Mouse (Mus musculus) lung, adult 2 months (tissue): ENCODE measurements around the gene Nacc2. TPM values are rescaled to one million over a fixed set of nuclear protein-coding genes. Genes with fewer than 3 reads are reported as not detected.

Experiments
- DNase-seq: peaks from one replicate; pipeline ENCODE4 v3.0.0; 2022
- H3K4me1 ChIP-seq: fragments of 200-500 bp; 2 replicates; pipeline ENCODE4 v1.6.1; 2011; ENCODE audit warnings: low read length; ENCODE audit not compliant: control insufficient read depth, insufficient read depth
- H3K4me3 ChIP-seq: fragments of 200-500 bp; replicated peaks from 2 replicates; pipeline ENCODE3; 2011; ENCODE audit warnings: low read depth, mild to moderate bottlenecking, control low read depth, low read length; ENCODE audit errors: extremely low read depth
- CTCF ChIP-seq: fragments of 200-500 bp; IDR thresholded peaks from 2 replicates; pipeline ENCODE4 v1.5.1; 2011; ENCODE audit warnings: mild to moderate bottlenecking, low read length, control low read depth; ENCODE audit not compliant: insufficient read depth
- POLR2A ChIP-seq: fragments of 200-500 bp; IDR thresholded peaks from 2 replicates; pipeline ENCODE4 v1.6.1; 2011; ENCODE audit warnings: low read depth, mild to moderate bottlenecking, control low read depth, low read length, borderline replicate concordance; ENCODE audit errors: extremely low read depth
- WGBS: fragments of 180-500 bp; shearing (Covaris S2); methylation state at CpG from one replicate; pipeline ENCODE4 v1.1.7; 2018; 5-methylcytosine and 5-hydroxymethylcytosine counted together
- polyA plus RNA-seq: library from polyadenylated mRNA; depleted of rRNA; stranded (reverse); fragments of >200 nt; gene quantifications from 2 replicates; pipeline ENCODE4 v1.2.3, GENCODE M21; 2012

The Nacc2 gene
- polyA plus RNA-seq, 1 experiment: 26.3 TPM

DNA sequence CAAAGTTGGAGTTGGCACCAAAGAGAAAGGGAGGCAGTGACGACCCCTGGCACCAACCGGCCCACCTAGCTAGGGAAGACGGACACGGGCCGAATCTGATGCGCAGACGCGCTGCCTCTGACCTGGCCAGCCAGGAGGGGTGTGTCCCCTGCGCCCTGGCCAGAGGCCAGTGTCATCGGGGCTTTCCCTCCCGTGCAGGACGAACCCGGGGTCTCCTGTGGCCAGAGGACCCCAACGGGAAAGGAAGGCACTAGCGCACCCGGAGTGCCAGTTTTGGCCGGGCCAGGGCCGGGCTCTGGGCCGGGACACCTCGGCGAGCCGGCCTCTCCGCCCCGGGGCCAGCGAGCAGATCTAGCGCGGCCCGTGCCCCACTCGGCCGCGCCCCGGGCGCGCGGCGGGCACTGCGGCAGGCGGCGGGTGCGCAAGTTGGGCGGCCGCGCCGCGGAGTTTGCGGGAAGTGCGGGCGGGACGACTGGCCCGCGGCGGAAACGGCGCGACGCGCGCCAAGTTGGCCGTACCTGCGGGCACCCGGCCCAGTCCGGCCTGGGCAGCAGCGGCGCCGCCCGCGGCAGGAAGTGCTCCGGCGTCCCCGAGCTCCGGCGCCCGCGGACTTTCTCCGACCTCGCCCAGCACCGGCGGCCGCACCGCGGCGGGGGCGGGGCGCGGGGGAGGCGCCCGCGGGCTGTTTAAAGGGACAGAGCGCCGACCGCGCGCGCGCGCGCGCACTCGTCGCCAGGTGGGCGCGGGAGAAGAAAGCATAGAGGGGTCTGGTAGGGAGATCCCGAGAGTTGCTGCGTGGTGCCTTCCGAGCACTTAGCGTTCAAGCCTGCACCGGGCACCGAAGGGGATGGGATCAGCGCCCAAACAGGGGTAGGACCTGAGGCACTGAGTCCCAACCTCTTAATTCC is 595 bp downstream of the Nacc2 start:
- 1% methylated on average over 108 of the region's 109 CpGs for WGBS
- Histone ChIP-seq H3K4me3 (peak overlapping the region; percentile 88), H3K4me1 (peaks cover 6% of the 10 kb centered on the region; the same call in 1 of the 2 replicates)
- DNase-seq: peak; percentile 75
- TF ChIP-seq POLR2A: no peak
- no peak for TF ChIP-seq CTCF

- Histone ChIP-seq H3K4me3 (no peak overlapping the region), H3K4me1 (peaks cover 6% of the 10 kb centered on the region; the same call in 1 of the 2 replicates)
- TF ChIP-seq CTCF (no peak), POLR2A (no peak)
- WGBS: 31% methylated on average over 17 of the region's 17 CpGs
- peak; percentile 30 for DNase-seq
These were observed 1.4 kb downstream of the Nacc2 start for GRCm38 (mm10) chr2:26121541-26122083.

DNA sequence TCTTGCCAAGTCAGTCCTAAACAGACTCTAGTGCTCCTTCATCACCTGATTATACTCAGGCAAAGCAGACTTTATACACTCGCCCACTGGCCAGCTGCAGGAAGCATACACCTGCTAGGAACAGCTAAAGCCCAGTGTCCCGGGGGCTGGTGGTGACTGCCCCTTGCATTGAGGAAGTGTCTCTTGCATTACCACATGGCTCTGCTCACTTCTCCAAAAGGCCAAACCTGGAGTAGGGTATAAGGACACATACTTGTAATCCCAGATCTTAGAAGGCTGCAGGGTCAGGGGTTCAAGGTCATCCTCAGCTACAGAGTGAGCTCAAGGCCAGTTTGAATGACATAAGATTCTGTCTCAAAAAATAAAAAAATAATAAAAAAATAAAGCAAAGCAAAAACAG is 3.4 kb downstream of the Nacc2 start:
- Histone ChIP-seq H3K4me3 (no peak overlapping the region), H3K4me1 (peaks cover 6% of the 10 kb centered on the region; the same call in 1 of the 2 replicates)
- WGBS: 51% methylated on average over 2 of the region's 2 CpGs
- no peak for TF ChIP-seq POLR2A
- TF ChIP-seq CTCF: no peak
- DNase-seq: no peak

DNA sequence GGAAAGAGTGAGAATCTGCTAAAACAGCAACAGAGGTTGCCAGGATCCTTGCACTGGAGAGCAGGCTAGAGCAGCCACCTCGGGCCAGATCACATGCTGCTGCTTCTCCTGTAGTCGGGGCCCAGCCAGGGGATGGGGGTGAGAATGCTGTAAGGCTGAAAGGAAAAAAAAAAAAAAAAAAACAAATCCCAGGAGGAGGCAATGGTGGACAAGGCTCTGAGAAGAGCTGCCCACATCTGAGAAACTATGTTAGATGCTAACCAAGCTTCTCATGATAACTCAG is 3.8 kb downstream of the Nacc2 start:
- Histone ChIP-seq H3K4me3 (no peak overlapping the region), H3K4me1 (peaks cover 6% of the 10 kb centered on the region; the same call in 1 of the 2 replicates)
- WGBS: 31% methylated on average over 2 of the region's 2 CpGs
- TF ChIP-seq CTCF: no peak
- TF ChIP-seq POLR2A: no peak
- no peak for DNase-seq

GRCm38 (mm10) chr2:26118584-26119309 is 4.3 kb downstream of the Nacc2 start:
- Histone ChIP-seq H3K4me3 (no peak overlapping the region), H3K4me1 (peaks cover 6% of the 10 kb centered on the region; the same call in 1 of the 2 replicates)
- DNase-seq: no peak
- 45% methylated on average over 4 of the region's 4 CpGs for WGBS
- TF ChIP-seq CTCF (no peak), POLR2A (no peak)

DNA sequence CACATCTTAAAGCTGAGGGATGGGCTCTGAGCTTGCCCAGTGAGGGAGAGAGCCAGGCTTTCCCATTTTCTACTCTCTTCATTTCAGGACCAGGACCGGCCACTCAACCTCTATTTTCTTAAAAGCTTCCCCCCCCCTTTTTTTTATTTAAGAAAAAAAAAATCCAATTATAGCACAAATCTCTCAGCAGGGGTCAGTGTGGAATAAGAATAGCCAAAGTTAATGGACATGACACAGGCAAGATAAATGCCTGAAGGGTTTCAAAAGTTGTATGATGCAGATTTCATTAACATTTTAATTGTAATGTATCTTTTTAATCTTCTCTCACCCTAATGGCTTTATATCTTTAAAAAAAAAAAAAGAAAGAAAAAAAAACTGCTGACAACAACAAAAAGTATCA is 5.4 kb downstream of the Nacc2 start:
- WGBS: 59% methylated on average over 1 of the region's 1 CpGs
- DNase-seq: no peak
- TF ChIP-seq POLR2A (no peak), CTCF (no peak)
- Histone ChIP-seq H3K4me3 (no peak overlapping the region), H3K4me1 (no peaks in the 10 kb centered on the region)

DNA sequence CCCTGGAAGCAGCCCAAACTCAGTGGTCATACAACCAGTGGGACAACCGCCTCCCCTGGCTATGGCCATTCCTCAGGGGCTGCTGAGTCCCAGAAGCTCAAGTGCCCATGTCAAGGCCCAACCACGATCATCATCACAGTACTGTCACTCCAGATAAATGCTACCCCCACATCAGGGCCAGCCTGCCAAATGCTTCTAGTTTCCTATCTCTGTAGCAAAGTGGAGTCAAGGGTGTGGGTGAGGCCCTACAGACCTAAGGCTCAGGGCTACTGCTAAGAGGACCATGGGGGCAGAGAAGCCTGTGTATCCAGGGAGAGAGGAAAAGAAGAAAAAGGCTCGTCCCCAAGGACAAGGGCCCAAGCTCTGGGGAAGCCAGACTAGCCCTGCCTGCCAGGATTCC is 6.5 kb downstream of the Nacc2 start:
- Histone ChIP-seq H3K4me3 (no peak overlapping the region), H3K4me1 (no peaks in the 10 kb centered on the region)
- 70% methylated on average over 3 of the region's 3 CpGs for WGBS
- TF ChIP-seq CTCF (no peak), POLR2A (no peak)
- no peak for DNase-seq

- no peak for DNase-seq
- no peak overlapping the region for H3K4me3 ChIP-seq
- 82% methylated on average over 6 of the region's 6 CpGs for WGBS
- H3K4me1 ChIP-seq: no peaks in the 10 kb centered on the region
- TF ChIP-seq CTCF (no peak), POLR2A (no peak)
These were observed 7.8 kb downstream of the Nacc2 start for GRCm38 (mm10) chr2:26115215-26115614.

- Histone ChIP-seq H3K4me1 (no peaks in the 10 kb centered on the region), H3K4me3 (no peak overlapping the region)
- no peak for DNase-seq
- no peak for TF ChIP-seq POLR2A
- TF ChIP-seq CTCF: no peak
- 78% methylated on average over 6 of the region's 6 CpGs for WGBS
These were observed 14.8 kb downstream of the Nacc2 start for GRCm38 (mm10) chr2:26108237-26108636.

DNA sequence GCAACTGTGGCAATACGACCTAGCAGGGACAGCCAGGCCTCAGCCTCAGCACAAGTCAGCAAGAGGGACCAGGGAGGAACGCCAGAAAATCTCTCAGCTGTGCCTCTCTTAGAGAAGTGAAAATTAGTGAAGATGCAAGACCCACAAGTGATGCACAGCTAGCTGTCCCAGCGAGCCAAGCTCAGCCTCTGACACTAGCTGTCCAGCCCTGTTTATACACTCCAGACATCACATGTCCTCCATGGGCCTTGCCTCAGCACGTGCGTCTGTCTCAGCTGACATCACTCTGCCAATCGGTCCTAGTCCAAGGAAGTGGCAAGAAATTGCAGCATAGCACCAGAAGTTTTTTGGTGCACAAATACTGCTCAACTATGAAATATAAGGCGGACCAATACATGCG is 16.0 kb downstream of the Nacc2 start:
- DNase-seq: no peak
- no peak overlapping the region for H3K4me3 ChIP-seq
- TF ChIP-seq POLR2A (no peak), CTCF (no peak)
- 70% methylated on average over 8 of the region's 8 CpGs for WGBS
- H3K4me1 ChIP-seq: no peaks in the 10 kb centered on the region
